8 mouse cellular contexts compared by ENCODE assay signal in genomic region chr14:54059776-54060175, GRCm38 (mm10).
DNase-seq lines count a peak whose midpoint lies in the region; ATAC-seq and TF ChIP-seq lines count a peak whose summit lies in the region.

No protein-coding gene starts in this region.

- no peaks in the 10 kb centered on the region for H3K79me2 ChIP-seq in liver, adult 2 months (ENCODE audit: control insufficient read depth, insufficient read depth, low read length)

- H3K27ac ChIP-seq in liver, adult 2 months (replicated peaks; ENCODE audit: insufficient read depth, low read depth, low read length) = no peak overlapping the region
- no peak overlapping the region for H3K27ac ChIP-seq in liver, embryonic 12.5 days
- no peak overlapping the region for H3K27ac ChIP-seq in gastrocnemius, adult 2 months
- no peak overlapping the region for H3K27ac ChIP-seq in kidney, adult 2 months (ENCODE audit: insufficient read depth, low read depth, low read length)
- no peak overlapping the region for H3K27ac ChIP-seq in limb, embryonic 10.5 days

- peak; percentile 32 for DNase-seq in liver, adult 2 months (ENCODE audit: extremely low read depth, low read depth, low spot score)
- peak; percentile 55 to 75 for DNase-seq in cerebellum, postnatal 36 days
- DNase-seq in gastrocnemius, adult 2 months = peak; percentile 53
- peak; percentile 74 for DNase-seq in kidney, adult 2 months
- DNase-seq in limb, embryonic 10.5 days (ENCODE audit: low spot score) = peak; percentile 78
- DNase-seq in naive thymus-derived CD4-positive, alpha-beta T cell, adult 2 months (ENCODE audit: low read depth) = peak; percentile 54
- DNase-seq in spleen, postnatal 36 days (ENCODE audit: low spot score in 2 of 2) = peak; percentile 60 to 70

- H3K4me1 ChIP-seq in liver, adult 2 months (ENCODE audit: control insufficient read depth, insufficient read depth, low read length) = no peaks in the 10 kb centered on the region
- peaks cover 10% of the 10 kb centered on the region for H3K4me1 ChIP-seq in liver, embryonic 12.5 days
- H3K4me1 ChIP-seq in kidney, adult 2 months (ENCODE audit: control insufficient read depth, insufficient read depth, low read length) = no peaks in the 10 kb centered on the region
- no peaks in the 10 kb centered on the region; the same call in 1 of the 2 replicates for H3K4me1 ChIP-seq in limb, embryonic 10.5 days

- TF ChIP-seq POLR2A in liver, adult 2 months (IDR thresholded peaks at IDR 0.05; ENCODE audit: extremely low read depth, insufficient read depth, low read length) = no peak
- no peak for TF ChIP-seq POLR2A in kidney, adult 2 months (IDR thresholded peaks at IDR 0.05; ENCODE audit: low read depth, low read length)

- no peaks in the 10 kb centered on the region for H3K9me3 ChIP-seq in liver, embryonic 12.5 days (replicated peaks)
- H3K9me3 ChIP-seq in limb, embryonic 10.5 days (replicated peaks) = no peaks in the 10 kb centered on the region

- peak; percentile 63 for TF ChIP-seq CTCF in liver, adult 2 months (IDR thresholded peaks at IDR 0.05; ENCODE audit: low read depth, low read length)
- TF ChIP-seq CTCF in gastrocnemius, adult 2 months (IDR thresholded peaks at IDR 0.05) = peak; percentile 81
- peak; percentile 67 for TF ChIP-seq CTCF in kidney, adult 2 months (conservative IDR thresholded peaks at IDR 0.05; ENCODE audit: insufficient read depth, insufficient read length, low read depth, low read length)

- no peak overlapping the region for H3K9ac ChIP-seq in liver, adult 2 months (ENCODE audit: low read depth, low read length)
- H3K9ac ChIP-seq in liver, embryonic 12.5 days = no peak overlapping the region

- H3K4me2 ChIP-seq in liver, embryonic 12.5 days = no peak overlapping the region

- WGBS in liver, adult 2 months = 16% methylated on average over 4 of the region's 4 CpGs
- 15% methylated on average over 4 of the region's 4 CpGs for WGBS in liver, embryonic 12.5 days (ENCODE audit: insufficient replicate concordance)
- WGBS in kidney, adult 2 months = 11% methylated on average over 4 of the region's 4 CpGs
- WGBS in limb, embryonic 10.5 days = 24% methylated on average over 4 of the region's 4 CpGs

- intact Hi-C loops in gastrocnemius, adult 2 months (cut with DNase I) = loop anchor here (10.0 kb wide), 1 partner anchor 165 kb away; no protein-coding TSS in a partner anchor

- no peaks in the 10 kb centered on the region for H3K27me3 ChIP-seq in liver, adult 2 months (ENCODE audit: control insufficient read depth, insufficient read depth, low read length)
- H3K27me3 ChIP-seq in liver, embryonic 12.5 days (replicated peaks) = peaks cover 41% of the 10 kb centered on the region
- H3K27me3 ChIP-seq in kidney, adult 2 months (replicated peaks; ENCODE audit: control insufficient read depth, insufficient read depth, low read length) = no peaks in the 10 kb centered on the region; the same call in 1 of the 2 replicates
- H3K27me3 ChIP-seq in limb, embryonic 10.5 days (ENCODE audit: low read depth, poor library complexity, severe bottlenecking) = peaks cover 5% of the 10 kb centered on the region

- H3K4me3 ChIP-seq in liver, adult 2 months (ENCODE audit: insufficient read depth, low read depth, low read length) = no peak overlapping the region
- H3K4me3 ChIP-seq in liver, embryonic 12.5 days = no peak overlapping the region
- H3K4me3 ChIP-seq in gastrocnemius, adult 2 months = no peak overlapping the region
- H3K4me3 ChIP-seq in kidney, adult 2 months (ENCODE audit: insufficient read depth, low read depth, low read length) = no peak overlapping the region
- no peak overlapping the region for H3K4me3 ChIP-seq in limb, embryonic 10.5 days

- no peak for ATAC-seq in liver, embryonic 12.5 days

- no peaks in the 10 kb centered on the region for H3K36me3 ChIP-seq in liver, adult 2 months (ENCODE audit: control insufficient read depth, insufficient read depth, low read length)
- no peaks in the 10 kb centered on the region for H3K36me3 ChIP-seq in liver, embryonic 12.5 days
- no peaks in the 10 kb centered on the region for H3K36me3 ChIP-seq in kidney, adult 2 months (ENCODE audit: control insufficient read depth, insufficient read depth, low read length)
- no peaks in the 10 kb centered on the region for H3K36me3 ChIP-seq in limb, embryonic 10.5 days
